Mouse (Mus musculus): Measurements from ENCODE around the gene Nod2. TPM values are rescaled to one million over a fixed set of nuclear protein-coding genes. Genes with fewer than 3 reads are reported as not detected.
"Not testable (repeated sequence)": the region's sequence is repeated elsewhere in the genome, so short reads cannot be mapped to it uniquely, and the experiment has no call there.

The Nod2 gene
- polyA plus RNA-seq, 1 experiment from 2014 or later: 0.19 TPM

- Histone ChIP-seq H3K36me3 (ENCODE audit: control insufficient read depth, insufficient read depth, low read length) (no peaks in the 10 kb centered on the region), H3K27me3 (ENCODE audit: control insufficient read depth, insufficient read depth, low read depth, low read length) (peaks cover 2% of the 10 kb centered on the region; the same call in 1 of the 2 replicates), H3K4me3 (ENCODE audit: low read depth, low read length) (no peak overlapping the region), H3K9me3 (replicated peaks; ENCODE audit: control insufficient read depth, low read length, poor library complexity, severe bottlenecking) (no peaks in the 10 kb centered on the region), H3K27ac (ENCODE audit: low read length) (no peak overlapping the region), H3K9ac (ENCODE audit: low read depth, low read length) (no peak overlapping the region), H3K4me2 (ENCODE audit: low read length) (no peak overlapping the region), H3K4me1 (ENCODE audit: control insufficient read depth, insufficient read depth, low read length) (no peaks in the 10 kb centered on the region)
- ATAC-seq: no peak
- 55% methylated on average over 5 of the region's 5 CpGs for WGBS
Measured at GRCm38 (mm10) chr8:88642734-88643564, 4.2 kb upstream of the Nod2 start.

- Histone ChIP-seq H3K4me2 (ENCODE audit: low read length) (no peak overlapping the region), H3K27me3 (ENCODE audit: control insufficient read depth, insufficient read depth, low read depth, low read length) (peaks cover 6% of the 10 kb centered on the region; the same call in 1 of the 2 replicates), H3K27ac (ENCODE audit: low read length) (no peak overlapping the region), H3K36me3 (ENCODE audit: control insufficient read depth, insufficient read depth, low read length) (no peaks in the 10 kb centered on the region), H3K4me1 (ENCODE audit: control insufficient read depth, insufficient read depth, low read length) (no peaks in the 10 kb centered on the region), H3K9me3 (replicated peaks; ENCODE audit: control insufficient read depth, low read length, poor library complexity, severe bottlenecking) (no peaks in the 10 kb centered on the region), H3K9ac (ENCODE audit: low read depth, low read length) (no peak overlapping the region), H3K4me3 (ENCODE audit: low read depth, low read length) (no peak overlapping the region)
- no peak for ATAC-seq
Measured at GRCm38 (mm10) chr8:88648322-88648721, 1.2 kb downstream of the Nod2 start.

- no peaks in the 10 kb centered on the region for H3K9me3 ChIP-seq (replicated peaks; ENCODE audit: control insufficient read depth, low read length, poor library complexity, severe bottlenecking)
- no peaks in the 10 kb centered on the region for H3K4me1 ChIP-seq (ENCODE audit: control insufficient read depth, insufficient read depth, low read length)
- H3K27me3 ChIP-seq (ENCODE audit: control insufficient read depth, insufficient read depth, low read depth, low read length): peaks cover 6% of the 10 kb centered on the region; the same call in 1 of the 2 replicates
- no peak overlapping the region for H3K27ac ChIP-seq (ENCODE audit: low read length)
- no peak for ATAC-seq
- H3K4me3 ChIP-seq (ENCODE audit: low read depth, low read length): no peak overlapping the region
- H3K9ac ChIP-seq (ENCODE audit: low read depth, low read length): no peak overlapping the region
- WGBS: 83% methylated on average over 6 of the region's 6 CpGs
- no peaks in the 10 kb centered on the region for H3K36me3 ChIP-seq (ENCODE audit: control insufficient read depth, insufficient read depth, low read length)
- no peak overlapping the region for H3K4me2 ChIP-seq (ENCODE audit: low read length)
Measured at GRCm38 (mm10) chr8:88650016-88650708, 3.0 kb downstream of the Nod2 start.

GRCm38 (mm10) chr8:88651122-88651521 lies 4.0 kb downstream of the Nod2 start:
- H3K4me2 ChIP-seq (ENCODE audit: low read length); H3K4me3 ChIP-seq (ENCODE audit: low read depth, low read length); H3K27ac ChIP-seq (ENCODE audit: low read length); H3K36me3 ChIP-seq (ENCODE audit: control insufficient read depth, insufficient read depth, low read length); H3K27me3 ChIP-seq (ENCODE audit: control insufficient read depth, insufficient read depth, low read depth, low read length); H3K4me1 ChIP-seq (ENCODE audit: control insufficient read depth, insufficient read depth, low read length); H3K9me3 ChIP-seq (replicated peaks; ENCODE audit: control insufficient read depth, low read length, poor library complexity, severe bottlenecking); H3K9ac ChIP-seq (ENCODE audit: low read depth, low read length); ATAC-seq: not testable (repeated sequence)
- 83% methylated on average over 4 of the region's 4 CpGs for WGBS

- Histone ChIP-seq H3K9ac (ENCODE audit: low read depth, low read length) (no peak overlapping the region), H3K4me1 (ENCODE audit: control insufficient read depth, insufficient read depth, low read length) (no peaks in the 10 kb centered on the region), H3K4me3 (ENCODE audit: low read depth, low read length) (no peak overlapping the region), H3K27ac (ENCODE audit: low read length) (no peak overlapping the region), H3K36me3 (ENCODE audit: control insufficient read depth, insufficient read depth, low read length) (no peaks in the 10 kb centered on the region), H3K4me2 (ENCODE audit: low read length) (no peak overlapping the region), H3K27me3 (ENCODE audit: control insufficient read depth, insufficient read depth, low read depth, low read length) (no peaks in the 10 kb centered on the region), H3K9me3 (replicated peaks; ENCODE audit: control insufficient read depth, low read length, poor library complexity, severe bottlenecking) (no peaks in the 10 kb centered on the region)
- no peak for ATAC-seq
Measured at GRCm38 (mm10) chr8:88655334-88655733, 8.2 kb downstream of the Nod2 start.

- 77% methylated on average over 3 of the region's 3 CpGs for WGBS
- no peak for ATAC-seq
Measured at GRCm38 (mm10) chr8:88659873-88660272, 12.8 kb downstream of the Nod2 start.

GRCm38 (mm10) chr8:88662401-88662821 lies 15.3 kb downstream of the Nod2 start:
- Histone ChIP-seq H3K4me2 (ENCODE audit: low read length) (no peak overlapping the region), H3K4me1 (ENCODE audit: control insufficient read depth, insufficient read depth, low read length) (no peaks in the 10 kb centered on the region), H3K36me3 (ENCODE audit: control insufficient read depth, insufficient read depth, low read length) (no peaks in the 10 kb centered on the region), H3K27ac (ENCODE audit: low read length) (no peak overlapping the region), H3K9me3 (replicated peaks; ENCODE audit: control insufficient read depth, low read length, poor library complexity, severe bottlenecking) (no peaks in the 10 kb centered on the region), H3K9ac (ENCODE audit: low read depth, low read length) (no peak overlapping the region), H3K4me3 (ENCODE audit: low read depth, low read length) (no peak overlapping the region), H3K27me3 (ENCODE audit: control insufficient read depth, insufficient read depth, low read depth, low read length) (no peaks in the 10 kb centered on the region)
- WGBS: 82% methylated on average over 6 of the region's 6 CpGs
- ATAC-seq: no peak

More at GRCm38 (mm10) chr8:88659873-88660272, 12.8 kb downstream of the Nod2 start:
- Histone ChIP-seq H3K27ac (ENCODE audit: low read length) (no peak overlapping the region), H3K27me3 (ENCODE audit: control insufficient read depth, insufficient read depth, low read depth, low read length) (no peaks in the 10 kb centered on the region), H3K9ac (ENCODE audit: low read depth, low read length) (no peak overlapping the region), H3K4me2 (ENCODE audit: low read length) (no peak overlapping the region), H3K4me1 (ENCODE audit: control insufficient read depth, insufficient read depth, low read length) (no peaks in the 10 kb centered on the region), H3K9me3 (replicated peaks; ENCODE audit: control insufficient read depth, low read length, poor library complexity, severe bottlenecking) (no peaks in the 10 kb centered on the region), H3K36me3 (ENCODE audit: control insufficient read depth, insufficient read depth, low read length) (no peaks in the 10 kb centered on the region), H3K4me3 (ENCODE audit: low read depth, low read length) (no peak overlapping the region)

GRCm38 (mm10) chr8:88664121-88664520 lies 17.0 kb downstream of the Nod2 start:
- Histone ChIP-seq H3K9me3 (replicated peaks; ENCODE audit: control insufficient read depth, low read length, poor library complexity, severe bottlenecking) (no peaks in the 10 kb centered on the region), H3K9ac (ENCODE audit: low read depth, low read length) (no peak overlapping the region), H3K27me3 (ENCODE audit: control insufficient read depth, insufficient read depth, low read depth, low read length) (no peaks in the 10 kb centered on the region), H3K27ac (ENCODE audit: low read length) (no peak overlapping the region), H3K4me1 (ENCODE audit: control insufficient read depth, insufficient read depth, low read length) (peaks cover 15% of the 10 kb centered on the region), H3K4me2 (ENCODE audit: low read length) (no peak overlapping the region), H3K4me3 (ENCODE audit: low read depth, low read length) (no peak overlapping the region), H3K36me3 (ENCODE audit: control insufficient read depth, insufficient read depth, low read length) (no peaks in the 10 kb centered on the region)
- WGBS: 81% methylated on average over 16 of the region's 16 CpGs
- no peak for ATAC-seq

- no peaks in the 10 kb centered on the region for H3K9me3 ChIP-seq (replicated peaks; ENCODE audit: control insufficient read depth, low read length, poor library complexity, severe bottlenecking)
- H3K4me1 ChIP-seq (ENCODE audit: control insufficient read depth, insufficient read depth, low read length): peaks cover 17% of the 10 kb centered on the region
- ATAC-seq: no peak
- H3K9ac ChIP-seq (ENCODE audit: low read depth, low read length): no peak overlapping the region
- H3K4me2 ChIP-seq (ENCODE audit: low read length): no peak overlapping the region
- no peaks in the 10 kb centered on the region for H3K36me3 ChIP-seq (ENCODE audit: control insufficient read depth, insufficient read depth, low read length)
- no peak overlapping the region for H3K27ac ChIP-seq (ENCODE audit: low read length)
- 82% methylated on average over 19 of the region's 19 CpGs for WGBS
- H3K4me3 ChIP-seq (ENCODE audit: low read depth, low read length): no peak overlapping the region
- H3K27me3 ChIP-seq (ENCODE audit: control insufficient read depth, insufficient read depth, low read depth, low read length): no peaks in the 10 kb centered on the region
Measured at GRCm38 (mm10) chr8:88664947-88665346, 17.8 kb downstream of the Nod2 start.
